28 mouse cellular contexts compared by ENCODE assay signal in the genomic region with DNA sequence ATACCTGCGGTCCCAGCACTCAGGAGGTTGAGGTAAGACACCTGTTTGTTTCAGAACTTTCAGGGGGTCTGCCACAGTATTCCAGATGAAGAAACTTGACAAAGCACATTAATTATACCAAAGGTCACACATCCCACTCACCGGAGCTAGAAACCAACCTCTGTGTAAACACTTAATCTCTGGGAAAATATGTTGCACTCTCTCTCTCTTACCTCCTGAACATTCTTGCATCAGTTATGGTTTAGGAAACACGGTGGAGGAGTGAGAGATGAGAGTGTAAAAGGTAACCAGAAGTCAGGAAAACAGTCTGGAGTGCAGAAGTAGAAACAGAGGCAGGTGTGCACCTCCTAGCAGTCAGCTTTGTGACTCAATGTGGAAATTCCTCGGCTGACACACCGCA.
"Had no signal": no experiment of that assay in that cellular context is flagged by ENCODE, and none has a peak within 500 bp of the region (broad histone marks: within the 10 kb centered on the region; RNA-seq: fewer than 3 reads in every experiment).

No protein-coding gene starts in this region.

- H3K27ac ChIP-seq: embryonic facial prominence, embryonic 10.5 days; embryonic facial prominence, embryonic 12.5 days; embryonic facial prominence, embryonic 13.5 days; embryonic facial prominence, embryonic 15.5 days; forebrain, embryonic 10.5 days; forebrain, embryonic 12.5 days; forebrain, embryonic 13.5 days; forebrain, embryonic 15.5 days; gastrocnemius, adult 2 months; heart, adult 2 months had no signal

- H3K9me3 ChIP-seq: embryonic facial prominence, embryonic 10.5 days; embryonic facial prominence, embryonic 12.5 days; embryonic facial prominence, embryonic 13.5 days; embryonic facial prominence, embryonic 15.5 days; forebrain, embryonic 10.5 days; forebrain, embryonic 12.5 days; forebrain, embryonic 13.5 days; forebrain, embryonic 15.5 days had no signal

- ATAC-seq: forebrain, embryonic 13.5 days; forebrain, embryonic 14.5 days; forebrain, embryonic 15.5 days; forebrain, embryonic 16.5 days; forebrain, postnatal 0 days had no signal

- H3K27me3 ChIP-seq: embryonic facial prominence, embryonic 12.5 days; embryonic facial prominence, embryonic 13.5 days; embryonic facial prominence, embryonic 15.5 days; forebrain, embryonic 12.5 days; forebrain, embryonic 13.5 days; forebrain, embryonic 15.5 days had no signal

- H3K4me3 ChIP-seq: embryonic facial prominence, embryonic 10.5 days; embryonic facial prominence, embryonic 12.5 days; embryonic facial prominence, embryonic 13.5 days; embryonic facial prominence, embryonic 15.5 days; erythroblast, embryonic 14.5 days; forebrain, embryonic 10.5 days; forebrain, embryonic 12.5 days; forebrain, embryonic 13.5 days; forebrain, embryonic 15.5 days; gastrocnemius, adult 2 months; heart, adult 2 months had no signal

- H3K36me3 ChIP-seq: embryonic facial prominence, embryonic 10.5 days; embryonic facial prominence, embryonic 12.5 days; embryonic facial prominence, embryonic 13.5 days; embryonic facial prominence, embryonic 15.5 days; forebrain, embryonic 10.5 days; forebrain, embryonic 12.5 days; forebrain, embryonic 15.5 days had no signal

- DNase-seq: cerebellum, adult 8-10 months; cerebellum, adult 9-10 months; cerebellum, adult 9-11 months; cerebellum, postnatal 10 days; cerebellum, postnatal 14 days; cerebellum, postnatal 25 days; cerebellum, postnatal 36 days; embryo, embryonic 11 days; forebrain, postnatal 0 days; gastrocnemius, adult 2 months; gastrocnemius, postnatal 10 days; gastrocnemius, postnatal 14 days; gastrocnemius, postnatal 25 days; gastrocnemius, postnatal 36 days; heart, adult 11 months; heart, adult 18-20 months; heart, adult 2 months had no signal

- H3K4me1 ChIP-seq: embryonic facial prominence, embryonic 10.5 days; embryonic facial prominence, embryonic 12.5 days; embryonic facial prominence, embryonic 13.5 days; embryonic facial prominence, embryonic 15.5 days; forebrain, embryonic 10.5 days; forebrain, embryonic 12.5 days; forebrain, embryonic 13.5 days; forebrain, embryonic 15.5 days had no signal

- H3K4me2 ChIP-seq: embryonic facial prominence, embryonic 12.5 days; embryonic facial prominence, embryonic 13.5 days; embryonic facial prominence, embryonic 15.5 days; forebrain, embryonic 12.5 days; forebrain, embryonic 13.5 days; forebrain, embryonic 15.5 days had no signal

- H3K9ac ChIP-seq: embryonic facial prominence, embryonic 12.5 days; embryonic facial prominence, embryonic 13.5 days; embryonic facial prominence, embryonic 15.5 days; forebrain, embryonic 12.5 days; forebrain, embryonic 13.5 days; forebrain, embryonic 15.5 days; forebrain, postnatal 0 days had no signal
